Mouse (Mus musculus) right cerebral cortex, postnatal 10 days (tissue): ENCODE data around the gene Ubr4.
A peak's percentile ranks its signal among the peaks of the same experiment; 100 is the strongest.

Source experiments
- DNase-seq, 2 experiments: peaks; one replicate each; pipeline ENCODE4 v3.0.0; 2021; ENCODE audit warnings: low spot score in 2 of 2

Gene Ubr4

GRCm38 (mm10) chr4:139535719-139536118, 183.3 kb downstream of the Ubr4 start:
- DNase-seq, result no peak

- peak in 1 of 2 experiments; percentile 33 for DNase-seq
Observed at GRCm38 (mm10) chr4:139536706-139537105, 184.3 kb downstream of the Ubr4 start.
